Mouse (Mus musculus): ENCODE data around the gene Birc6.

The Birc6 gene

DNA sequence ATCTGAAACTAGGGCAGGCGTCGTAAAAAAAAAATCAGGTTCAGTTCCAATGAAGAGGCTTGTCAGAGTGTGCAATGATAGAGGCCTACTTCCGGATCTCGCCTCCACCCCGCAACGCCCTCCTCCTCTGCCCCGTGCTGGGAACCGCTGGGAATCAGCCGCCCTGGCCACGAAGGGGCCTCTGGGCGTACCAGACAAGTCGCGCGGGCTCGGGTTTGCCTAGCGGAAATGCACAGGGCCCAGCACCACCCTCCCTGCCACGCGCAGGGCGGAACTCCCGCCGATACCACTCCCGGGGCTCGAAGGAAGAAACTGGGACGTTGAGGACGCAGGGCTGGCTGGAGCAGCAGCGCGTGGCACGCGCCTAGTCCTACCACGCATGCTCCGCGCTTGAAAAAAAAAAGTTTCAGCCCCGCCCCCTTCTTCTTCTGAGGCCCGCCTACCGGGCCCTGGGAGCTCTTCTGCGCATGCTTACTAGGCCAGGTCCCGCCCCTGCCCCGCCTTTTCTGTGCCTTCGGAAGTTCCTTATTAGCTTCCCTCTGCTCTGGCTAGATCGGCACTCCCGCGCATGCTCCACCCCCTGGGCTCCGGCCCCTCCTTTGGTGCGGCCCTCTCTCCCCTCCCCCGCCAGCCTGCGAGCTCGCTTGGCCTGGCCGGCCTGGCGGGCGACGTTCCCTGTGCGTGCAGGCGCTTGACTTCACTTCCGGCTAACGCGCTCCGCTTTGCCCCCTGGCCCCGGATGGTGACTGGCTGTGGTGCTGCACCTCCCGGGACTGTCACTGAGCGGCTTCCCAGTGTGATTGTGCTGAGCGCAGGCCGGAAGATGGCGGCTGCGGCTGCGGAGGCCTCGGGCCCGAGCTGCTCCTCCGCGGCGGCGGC, at the start of gene Birc6:
Gene Birc6 (plus strand): TSS at position 567 of the 879 bp plus-strand sequence.
- DNase-seq (ENCODE audit: low read depth, low spot score): peak; percentile 100

DNA sequence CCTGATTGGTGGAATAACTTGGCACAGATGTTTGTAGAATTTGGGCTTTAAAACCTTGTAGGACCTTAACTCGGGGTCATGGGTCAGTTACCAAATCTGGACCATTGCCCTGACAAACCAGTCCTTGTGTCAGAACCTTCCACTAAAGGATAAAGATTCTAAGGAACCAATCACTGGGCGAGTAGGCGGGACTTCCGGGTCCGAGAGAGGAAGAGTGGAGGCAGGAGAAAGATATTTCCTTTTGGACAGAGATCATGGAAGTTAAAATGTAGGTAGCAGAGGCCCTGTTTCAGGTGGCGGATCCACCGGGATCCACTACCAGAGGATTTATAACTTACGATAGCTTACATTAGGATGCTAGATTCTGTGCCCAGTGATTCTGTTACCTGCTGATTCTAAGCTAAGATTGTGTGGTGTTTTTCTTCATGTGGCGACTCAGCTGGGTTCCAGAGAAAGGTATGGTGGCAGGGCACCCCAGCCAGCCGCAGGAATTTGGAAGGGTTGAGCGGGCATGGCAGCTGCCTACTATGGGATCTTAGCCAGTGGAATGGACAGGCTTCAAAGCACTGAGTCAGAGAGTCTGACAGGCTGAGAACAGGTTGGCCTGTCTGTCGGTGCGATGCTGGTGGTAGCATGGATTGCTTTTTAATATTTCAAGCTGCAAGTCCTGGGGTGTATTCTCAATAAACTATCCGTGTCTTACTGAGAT, 47.6 kb upstream of the Birc6 start:
- no peak for DNase-seq (ENCODE audit: low read depth, low spot score)

- peak; percentile 98 for DNase-seq (ENCODE audit: low read depth, low spot score)
These were observed 38.8 kb upstream of the Birc6 start, which contains the start of gene Yipf4 for GRCm38 (mm10) chr17:74489024-74489900. TSS of gene Yipf4 (plus strand) at chr17:74489493.

DNA sequence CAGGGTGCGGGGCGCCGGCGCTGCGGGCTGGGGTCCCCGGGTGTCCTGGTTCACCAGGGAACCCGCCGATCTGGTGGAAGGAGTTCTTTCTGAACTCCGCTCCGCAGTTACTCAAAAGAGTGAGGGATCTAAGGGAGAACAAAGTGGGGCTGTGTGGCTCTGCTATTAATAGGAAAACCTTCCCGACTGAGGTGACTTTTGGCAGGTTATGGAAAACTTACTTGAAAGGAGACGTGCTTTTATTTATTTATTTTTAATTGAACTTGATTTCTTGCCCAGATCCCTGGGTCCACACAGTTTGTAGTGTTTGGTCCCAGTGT, 38.2 kb upstream of the Birc6 start:
- no peak for DNase-seq (ENCODE audit: low read depth, low spot score)

DNA sequence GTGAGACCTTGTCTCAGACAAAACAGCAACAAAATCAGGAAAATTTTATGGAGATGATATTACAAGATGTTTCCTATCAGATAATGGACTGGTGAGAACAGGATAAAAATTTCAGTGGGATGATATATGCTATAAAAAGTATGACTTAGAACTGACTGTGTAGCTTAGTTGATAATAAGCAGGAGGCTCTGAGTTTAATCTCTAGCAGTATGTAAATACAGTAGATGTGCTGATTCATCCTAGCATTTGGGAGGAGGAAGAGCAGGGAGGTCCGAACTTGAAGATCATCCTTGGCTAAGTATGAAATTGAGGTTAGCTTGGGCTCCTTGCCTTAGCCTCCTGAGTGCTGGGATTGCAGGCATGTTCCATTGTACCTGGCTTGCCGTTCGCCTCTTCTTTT, 36.5 kb upstream of the Birc6 start:
- DNase-seq (ENCODE audit: low read depth, low spot score): no peak

GRCm38 (mm10) chr17:74500204-74500603, 27.9 kb upstream of the Birc6 start:
- DNase-seq (ENCODE audit: low read depth, low spot score): no peak

DNA sequence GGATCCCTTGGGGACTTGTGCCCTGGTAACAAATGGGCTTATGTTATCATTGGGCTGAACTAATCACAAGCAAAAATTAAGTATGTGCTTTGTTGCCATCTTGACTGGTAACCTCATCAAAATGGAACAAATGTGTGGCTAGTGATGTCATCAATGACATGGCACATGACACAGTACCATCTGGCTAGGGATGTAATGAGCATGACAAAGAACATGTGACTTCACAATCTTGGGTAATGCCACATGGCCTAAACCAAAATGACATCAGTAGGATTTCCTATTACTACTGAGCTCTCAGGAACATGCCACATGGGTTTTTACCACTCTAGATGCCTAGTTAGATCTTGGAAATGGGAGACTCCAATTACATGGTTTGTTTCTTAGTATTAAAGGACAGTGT, 27.0 kb upstream of the Birc6 start:
- DNase-seq (ENCODE audit: low read depth, low spot score): no peak

- peak; percentile 85 for DNase-seq (ENCODE audit: low read depth, low spot score)
These were observed 20.2 kb upstream of the Birc6 start for GRCm38 (mm10) chr17:74507934-74508333.

GRCm38 (mm10) chr17:74508600-74508999, 19.5 kb upstream of the Birc6 start:
- no peak for DNase-seq (ENCODE audit: low read depth, low spot score)

GRCm38 (mm10) chr17:74512308-74512707, 15.8 kb upstream of the Birc6 start:
- DNase-seq (ENCODE audit: low read depth, low spot score): no peak

DNA sequence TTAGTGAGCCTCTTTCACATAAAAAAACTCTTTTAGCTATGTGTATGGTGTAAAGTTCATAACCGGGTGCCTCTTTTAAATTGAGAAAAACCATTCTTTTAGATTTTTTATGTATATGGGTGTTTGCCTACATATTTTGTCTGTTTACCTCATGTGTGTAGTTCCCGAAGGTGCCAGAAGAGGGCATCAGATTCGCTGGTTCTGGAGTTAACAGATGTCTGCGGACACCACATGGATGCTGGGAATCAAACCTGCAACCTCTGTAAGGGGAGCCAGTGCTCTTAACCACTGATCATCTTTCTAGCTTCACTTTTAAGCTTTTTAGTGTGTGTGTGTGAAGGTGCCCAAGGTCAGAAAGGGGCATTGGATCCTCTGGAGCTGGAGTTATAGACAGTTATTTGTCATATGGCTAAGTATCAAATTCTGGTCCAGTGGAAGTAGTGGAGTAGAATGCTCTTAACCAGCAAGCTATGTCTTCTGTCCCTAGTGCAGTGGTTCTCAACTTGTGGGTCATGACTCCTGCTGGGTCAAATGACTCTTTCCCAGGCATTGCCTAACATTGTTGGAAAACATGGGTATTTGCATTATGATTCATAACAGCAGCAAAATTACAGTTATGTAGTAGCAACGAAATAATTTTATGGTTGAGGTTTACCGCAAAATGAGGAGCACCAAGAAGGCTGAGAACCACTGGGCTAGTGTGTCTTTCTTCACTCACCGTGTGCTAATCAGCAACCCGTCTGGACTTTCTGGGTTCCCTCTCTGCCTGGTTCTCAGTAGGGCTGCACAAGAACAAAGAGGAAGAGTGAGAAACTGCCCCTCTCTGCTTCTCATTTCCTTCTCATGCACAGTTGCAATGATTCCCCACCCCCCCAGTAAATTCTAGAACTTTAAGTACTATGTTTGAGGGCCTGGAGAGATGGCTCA, 5.0 kb upstream of the Birc6 start:
- DNase-seq (ENCODE audit: low read depth, low spot score): no peak

GRCm38 (mm10) chr17:74526117-74526516, 2.0 kb upstream of the Birc6 start:
- no peak for DNase-seq (ENCODE audit: low read depth, low spot score)

DNA sequence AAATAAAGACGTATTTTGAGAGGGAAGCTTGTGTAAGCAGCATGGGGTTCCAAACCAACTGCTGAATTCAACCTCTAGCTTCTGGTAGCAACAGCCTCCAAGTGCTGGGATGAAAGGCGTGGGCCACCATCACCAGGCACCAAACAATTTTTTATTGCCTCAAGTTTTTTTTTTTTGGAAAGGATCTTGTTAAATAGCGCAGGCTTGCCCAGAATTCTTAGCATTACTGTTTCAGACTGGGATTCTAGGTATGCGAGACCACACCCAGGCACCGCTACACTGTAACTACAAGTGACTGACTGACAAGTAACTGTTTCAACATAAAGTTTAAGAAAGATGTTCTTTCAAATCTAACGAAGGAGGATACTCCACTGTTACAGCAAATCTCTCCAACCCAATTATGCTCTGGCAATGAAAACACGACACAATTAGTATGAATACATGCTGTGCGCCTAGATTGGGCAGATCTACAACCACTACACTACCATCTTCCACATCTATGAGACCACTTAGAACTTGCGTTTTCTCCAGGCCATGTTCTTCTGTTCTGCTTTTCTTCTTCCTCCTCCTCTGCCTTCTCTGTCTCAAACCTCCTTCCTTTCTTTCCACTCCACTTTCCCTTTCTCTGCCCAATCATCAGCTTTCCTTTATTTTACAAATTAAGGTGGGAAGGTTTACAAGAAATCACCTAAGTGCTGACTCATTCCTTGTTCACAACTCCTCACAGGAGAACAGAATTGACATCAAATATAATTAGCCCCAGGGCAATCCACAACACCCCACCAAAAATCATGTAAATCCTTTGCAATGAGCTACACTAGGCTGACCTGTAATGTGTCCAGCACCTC, 1.1 kb upstream of the Birc6 start:
- DNase-seq (ENCODE audit: low read depth, low spot score): peak; percentile 11

DNA sequence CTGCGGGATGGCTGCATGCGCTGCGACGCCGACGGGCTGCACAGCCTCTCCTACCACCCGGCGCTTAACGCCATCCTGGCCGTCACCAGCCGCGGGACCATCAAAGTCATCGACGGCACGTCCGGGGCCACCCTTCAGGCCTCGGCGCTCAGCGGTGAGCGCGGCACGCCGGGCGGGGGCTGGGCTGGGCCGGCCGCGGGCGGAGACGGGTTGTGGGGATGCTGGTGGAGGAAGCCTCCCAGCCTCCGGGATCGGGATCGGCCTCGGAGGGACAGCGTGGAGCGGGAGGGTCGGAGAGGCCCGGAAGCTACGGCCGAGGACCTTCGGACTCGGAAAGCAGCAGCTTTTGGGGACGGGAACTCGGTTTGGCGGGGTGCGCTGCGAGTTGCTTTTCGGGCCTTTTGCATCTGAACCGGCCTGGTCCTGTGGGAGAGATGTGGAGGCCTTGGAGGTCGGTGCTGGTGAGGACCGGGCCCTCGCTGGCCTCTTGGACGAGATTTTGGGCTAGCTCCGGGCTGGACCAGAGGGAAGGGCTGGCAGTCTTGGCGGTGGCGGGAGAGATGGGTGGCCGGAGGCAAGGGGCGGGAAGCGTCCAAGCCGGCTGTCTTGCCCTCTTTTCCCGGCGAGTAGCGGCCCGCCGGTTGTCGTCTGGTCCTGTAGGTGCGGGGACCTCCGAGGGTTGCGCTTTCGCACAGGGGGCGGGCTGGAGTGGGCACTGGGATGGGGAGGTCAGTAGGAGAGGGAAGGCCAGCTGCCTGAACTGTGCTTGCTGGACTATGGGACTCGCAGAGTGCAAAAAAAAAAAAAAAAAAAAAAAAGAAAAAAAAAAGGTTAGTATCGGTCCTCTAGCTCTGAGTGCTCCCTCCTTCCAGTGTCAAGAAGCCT, 795 bp downstream of the Birc6 start:
- no peak for DNase-seq (ENCODE audit: low read depth, low spot score)

DNA sequence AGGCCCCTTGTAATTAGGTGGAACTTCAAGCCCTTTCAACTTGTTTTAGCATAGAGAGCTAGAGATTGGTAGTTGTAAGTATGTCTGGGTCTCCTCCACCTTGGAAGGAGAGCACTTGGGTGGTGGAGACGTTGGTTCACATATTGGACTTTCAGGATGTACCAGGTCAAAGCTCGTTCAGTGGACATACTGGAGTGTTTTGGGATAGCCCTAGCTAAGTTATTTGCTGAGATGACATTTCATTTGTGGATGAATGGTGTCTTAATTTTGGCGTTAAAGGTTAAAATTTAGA, 1.4 kb downstream of the Birc6 start:
- no peak for DNase-seq (ENCODE audit: low read depth, low spot score)

DNA sequence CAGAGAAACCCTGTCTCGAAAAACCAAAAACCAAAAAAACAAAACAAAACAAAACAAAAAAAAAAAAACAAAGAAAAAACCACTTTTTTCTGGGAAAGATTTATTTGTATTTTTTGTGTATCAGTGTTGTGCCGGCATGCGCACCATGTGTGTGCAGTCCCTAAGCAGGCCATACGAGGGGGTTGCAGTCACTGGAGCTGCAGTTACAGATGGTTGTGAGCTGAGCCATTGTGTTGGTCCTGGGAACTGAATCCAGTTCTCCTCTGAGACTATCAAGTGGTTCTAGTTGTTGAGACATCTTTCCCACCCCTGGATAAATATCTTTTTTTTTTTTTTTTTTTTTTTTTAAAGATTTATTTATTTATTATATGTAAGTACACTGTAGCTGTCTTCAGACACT, 6.9 kb downstream of the Birc6 start:
- DNase-seq (ENCODE audit: low read depth, low spot score): no peak

- no peak for DNase-seq (ENCODE audit: low read depth, low spot score)
These were observed 9.4 kb downstream of the Birc6 start for GRCm38 (mm10) chr17:74537526-74537925.

DNA sequence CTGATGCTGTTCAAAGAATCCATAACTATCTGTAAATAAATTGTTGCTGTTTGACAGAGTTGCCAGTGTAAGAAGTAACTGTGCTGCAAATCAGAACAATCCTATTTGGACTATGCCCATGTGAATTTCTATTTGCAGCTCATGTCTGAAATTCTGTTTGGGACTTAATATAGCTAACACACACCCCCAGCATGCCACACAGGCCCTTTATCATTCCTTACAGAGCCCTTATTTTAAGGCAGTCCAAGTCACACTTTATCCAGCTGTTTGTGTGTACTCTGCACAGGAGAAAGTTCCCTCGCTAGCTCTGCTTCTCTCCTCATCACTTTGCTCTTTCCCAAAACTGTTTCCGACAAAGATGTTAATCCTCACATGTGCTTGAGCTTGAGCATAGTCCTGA, 15.5 kb downstream of the Birc6 start:
- DNase-seq (ENCODE audit: low read depth, low spot score): peak; percentile 24

DNA sequence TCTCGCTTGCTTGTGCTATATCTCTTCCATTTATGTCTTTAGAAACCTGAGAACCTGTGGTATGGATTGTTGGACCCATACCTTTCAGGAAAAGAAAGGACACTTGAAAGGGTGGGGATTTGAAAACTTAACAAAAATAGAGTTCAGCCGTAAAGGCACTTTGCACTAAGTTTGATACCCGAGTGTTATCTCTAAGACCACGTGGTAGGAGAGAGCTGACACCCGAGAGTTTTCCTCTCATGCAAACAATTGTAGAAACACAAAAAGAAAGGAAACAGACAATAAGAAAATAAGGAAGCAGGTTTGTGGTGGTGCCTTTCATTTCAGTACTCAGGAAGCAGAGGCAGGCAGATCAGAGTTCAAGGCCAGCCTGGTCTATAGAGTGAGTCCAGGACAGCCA, 26.0 kb downstream of the Birc6 start:
- DNase-seq (ENCODE audit: low read depth, low spot score): no peak

All from brain, adult 2 months (tissue).